Mouse (Mus musculus) CD4-positive, CD25-positive, alpha-beta regulatory T cell, adult 4 months (primary cell): ENCODE data around the gene Olfr180. TPM values are rescaled to one million over a fixed set of nuclear protein-coding genes. Genes with fewer than 3 reads are reported as not detected.

Source experiments
- ATAC-seq: one replicate; pipeline ENCODE4 v1.8.0; 2017
- polyA plus RNA-seq, 2 experiments: library from polyadenylated mRNA; unstranded; fragments of 100-300 nt; shearing (Covaris generic); gene quantifications; one replicate each; pipeline ENCODE4 v1.2.1; 2017

Gene Olfr180
- not detected for polyA plus RNA-seq

DNA sequence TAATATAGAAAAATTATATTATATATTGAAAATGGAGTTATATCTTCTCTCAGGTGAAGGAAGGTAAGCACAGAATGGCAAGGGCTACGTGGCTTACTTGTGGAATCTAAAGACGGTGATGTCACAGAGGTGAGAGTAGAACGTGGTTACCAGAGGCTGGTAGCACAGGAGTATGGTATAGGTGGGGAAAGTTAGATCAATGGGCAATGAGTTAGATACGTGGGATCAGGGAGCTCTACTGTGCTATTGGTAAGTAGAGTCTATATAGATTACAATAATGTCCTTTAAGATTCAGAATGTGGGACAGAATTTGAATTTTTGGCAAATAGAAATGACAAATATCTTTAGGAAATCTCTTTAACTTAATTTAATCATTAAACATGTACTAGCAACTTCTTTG is at the start of gene Olfr180:
Gene Olfr180, minus strand, starts transcription at position 101 of the 400 bp plus-strand sequence.
- ATAC-seq: no peak

DNA sequence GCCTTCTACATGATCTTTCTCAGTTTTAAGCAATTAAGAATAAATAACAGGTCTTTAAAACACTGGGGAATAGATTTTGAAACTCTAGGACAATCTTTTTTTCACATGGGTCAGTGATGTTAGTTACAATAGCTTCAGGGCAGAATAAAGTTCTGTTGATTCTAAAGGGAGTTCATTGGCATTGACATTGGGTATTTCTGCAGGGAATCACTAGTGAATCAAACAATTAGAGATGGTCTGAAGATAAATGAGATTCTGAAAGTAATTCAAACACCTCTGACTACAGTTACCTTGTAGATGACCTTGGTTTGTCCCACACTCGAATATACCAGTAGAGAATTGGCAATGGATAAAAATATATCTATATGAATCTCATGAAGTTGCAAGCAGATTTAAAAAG is 537 bp downstream of the Olfr180 start, which contains the start of gene Olfr181:
Gene Olfr181, minus strand, starts transcription at position 101 of the 400 bp plus-strand sequence.
- no peak for ATAC-seq

GRCm38 (mm10) chr16:58891963-58892362 is 37.2 kb downstream of the Olfr180 start, which contains the start of gene Olfr178:
Gene Olfr178 (minus strand): TSS chr16:58892063.
- no peak for ATAC-seq

GRCm38 (mm10) chr16:58884416-58884815 is 44.8 kb downstream of the Olfr180 start:
- ATAC-seq: no peak

DNA sequence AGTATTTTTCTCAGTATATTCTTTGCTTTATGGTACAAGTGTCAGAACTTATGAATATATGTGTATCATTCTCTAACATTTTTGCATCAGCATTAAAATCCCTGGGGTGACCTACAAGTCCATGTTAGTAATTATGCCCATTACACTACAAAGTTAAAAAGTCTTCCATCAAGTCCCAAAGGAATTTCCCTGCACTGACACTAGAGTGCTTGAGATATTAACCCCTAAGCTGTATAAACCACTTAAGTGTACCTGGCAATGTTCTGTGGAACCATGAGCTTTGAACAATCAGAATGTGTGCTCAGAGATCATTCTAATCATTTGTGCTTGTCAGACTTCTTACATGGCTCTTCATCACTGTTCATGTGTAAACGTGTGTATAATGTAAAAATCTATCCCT is 54.5 kb downstream of the Olfr180 start, which contains the start of gene Olfr177:
Gene Olfr177, minus strand, starts transcription at position 101 of the 400 bp plus-strand sequence.
- ATAC-seq: no peak

Other genes with a start within 250 kb of the Olfr180 start
- gene Gpr15, start 210.3 kb downstream of the Olfr180 start, polyA plus RNA-seq: 10 to 100 TPM; 35.4 to 55.3 TPM
- 100 to 1,000 TPM; 201 to 243 TPM for gene Cldnd1, start 201.5 kb downstream of the Olfr180 start, polyA plus RNA-seq
- under 1 TPM; 0.28 to 0.61 TPM for gene Olfr172, start 166.2 kb downstream of the Olfr180 start, polyA plus RNA-seq
- gene Olfr173, start 129.1 kb downstream of the Olfr180 start, polyA plus RNA-seq: 1 to 10 TPM in 1 of 2 experiments, under 1 TPM in 1; 0.87 to 5.7 TPM
- under 1 TPM in 1 of 2 experiments, not detected in 1; 0.27 TPM for gene Olfr175-ps1, start 102.6 kb downstream of the Olfr180 start, polyA plus RNA-seq
- not detected for gene Olfr177, start 54.6 kb downstream of the Olfr180 start, polyA plus RNA-seq
- not detected for gene Olfr178, start 37.3 kb downstream of the Olfr180 start, polyA plus RNA-seq
- under 1 TPM in 1 of 2 experiments, not detected in 1; 0.23 TPM for gene Olfr181, start 637 bp downstream of the Olfr180 start, polyA plus RNA-seq
- gene Olfr183, start 66.0 kb upstream of the Olfr180 start, polyA plus RNA-seq: not detected
- gene Olfr186, start 100.9 kb upstream of the Olfr180 start, polyA plus RNA-seq: not detected
- gene Olfr187, start 110.4 kb upstream of the Olfr180 start, polyA plus RNA-seq: not detected
- gene Olfr190, start 148.6 kb upstream of the Olfr180 start, polyA plus RNA-seq: under 1 TPM in 1 of 2 experiments, not detected in 1; 0.04 TPM
- gene Olfr191, start 160.4 kb upstream of the Olfr180 start, polyA plus RNA-seq: not detected
- not detected for gene Olfr193, start 182.5 kb upstream of the Olfr180 start, polyA plus RNA-seq
- gene Olfr194, start 191.7 kb upstream of the Olfr180 start, polyA plus RNA-seq: not detected
- gene Olfr195, start 217.7 kb upstream of the Olfr180 start, polyA plus RNA-seq: not detected
- gene Olfr196, start 241.1 kb upstream of the Olfr180 start, polyA plus RNA-seq: not detected